Mouse (Mus musculus): ENCODE measurements at regions not wholly inside any gene's neighbourhood (a gene's known extent, or its start where the extent isn't known, plus 50 kb on each side); places are given as distances from the start of the nearest gene placed in this dataset.

DNA sequence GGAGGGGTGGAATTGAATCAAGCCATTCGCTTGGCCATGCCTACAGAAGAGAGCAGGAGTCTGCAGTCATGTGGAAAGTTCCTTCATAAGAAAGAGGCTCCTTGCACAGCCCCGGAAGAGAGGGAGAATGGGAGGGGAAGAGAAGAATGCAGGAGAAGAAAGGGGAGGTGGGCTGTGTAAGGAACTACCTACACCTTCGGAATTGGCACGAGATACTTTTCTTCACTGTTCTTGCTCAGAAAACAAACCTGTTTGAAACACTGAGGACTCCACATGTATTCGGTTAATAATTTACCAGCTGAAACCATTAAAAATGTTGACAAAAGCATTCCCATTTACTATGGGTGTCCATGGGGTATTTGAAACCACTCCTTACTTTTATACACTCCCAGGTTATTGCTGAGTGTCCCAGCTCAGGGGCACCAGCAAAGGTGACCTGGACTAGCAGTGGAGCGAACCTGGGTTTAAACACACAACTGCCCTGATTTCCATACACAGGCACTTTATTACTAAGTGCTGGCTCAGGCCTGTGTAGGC lies 153.4 kb upstream of the Cited2 start:
- H3K9me3 ChIP-seq = no peaks in the 10 kb centered on the region
- H3K27me3 ChIP-seq = no peaks in the 10 kb centered on the region
- no peak overlapping the region for H3K4me2 ChIP-seq (replicated peaks)
- H3K27ac ChIP-seq = no peak overlapping the region
- H3K4me3 ChIP-seq (replicated peaks) = no peak overlapping the region
- WGBS = 86% methylated on average over 6 of the region's 6 CpGs
- no peak overlapping the region for H3K9ac ChIP-seq (replicated peaks)
- no peaks in the 10 kb centered on the region for H3K4me1 ChIP-seq (replicated peaks)
- H3K36me3 ChIP-seq = no peaks in the 10 kb centered on the region
- ATAC-seq = no peak

DNA sequence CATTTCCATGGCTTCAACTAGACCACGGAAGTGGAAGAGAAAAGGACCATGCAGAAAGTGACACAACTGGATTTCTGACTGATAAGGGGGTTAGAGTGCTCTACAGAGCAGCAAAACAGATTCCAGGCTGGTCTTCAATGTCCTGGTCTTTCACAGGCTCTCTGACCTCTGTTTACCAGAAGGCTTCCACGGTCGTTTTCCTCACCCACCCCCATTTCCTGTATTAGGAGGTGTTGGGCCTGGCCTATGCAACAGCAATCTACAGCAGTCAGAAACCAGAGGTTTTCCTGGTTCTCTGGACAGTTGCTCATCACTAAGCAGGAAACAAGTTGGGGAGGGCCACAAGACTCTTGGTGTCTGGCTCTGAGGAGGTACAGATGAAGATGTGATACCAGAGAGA lies 148.1 kb upstream of the Cited2 start:
- H3K9ac ChIP-seq (replicated peaks) = no peak overlapping the region
- H3K4me1 ChIP-seq (replicated peaks) = peaks cover 9% of the 10 kb centered on the region; the same call in 1 of the 2 replicates
- H3K27ac ChIP-seq = no peak overlapping the region
- H3K36me3 ChIP-seq = no peaks in the 10 kb centered on the region
- no peaks in the 10 kb centered on the region for H3K9me3 ChIP-seq
- WGBS = 74% methylated on average over 3 of the region's 3 CpGs
- ATAC-seq = no peak
- no peaks in the 10 kb centered on the region for H3K27me3 ChIP-seq
- no peak overlapping the region for H3K4me3 ChIP-seq (replicated peaks)
- no peak overlapping the region for H3K4me2 ChIP-seq (replicated peaks)

GRCm38 (mm10) chr10:17575448-17576332 lies 147.3 kb upstream of the Cited2 start:
- no peak for ATAC-seq
- H3K4me1 ChIP-seq (replicated peaks) = peaks cover 9% of the 10 kb centered on the region; the same call in 1 of the 2 replicates
- H3K27me3 ChIP-seq = no peaks in the 10 kb centered on the region
- H3K4me3 ChIP-seq (replicated peaks) = no peak overlapping the region
- H3K36me3 ChIP-seq = no peaks in the 10 kb centered on the region
- 44% methylated on average over 10 of the region's 10 CpGs for WGBS
- H3K27ac ChIP-seq = no peak overlapping the region
- no peak overlapping the region for H3K4me2 ChIP-seq (replicated peaks)
- H3K9me3 ChIP-seq = no peaks in the 10 kb centered on the region
- H3K9ac ChIP-seq (replicated peaks) = no peak overlapping the region

DNA sequence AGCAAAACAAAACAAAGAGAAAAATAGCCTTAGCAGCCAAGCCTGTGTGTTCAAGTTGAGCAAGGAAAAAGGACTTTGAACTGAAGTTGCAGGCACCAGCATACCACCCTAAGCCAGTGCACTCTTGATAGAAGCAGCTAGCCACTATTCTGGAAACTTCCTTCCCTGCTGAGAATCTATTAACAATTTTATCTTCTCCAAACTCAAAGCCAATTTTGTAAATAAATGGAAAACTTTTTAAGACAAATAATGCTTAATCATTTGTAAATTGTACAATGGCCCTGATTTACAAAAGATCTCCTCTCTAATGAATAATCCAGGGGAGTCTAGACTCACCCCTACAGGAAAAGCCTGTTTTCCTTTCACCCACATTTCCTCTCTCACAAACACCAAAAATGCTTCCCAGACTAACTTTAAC lies 146.7 kb upstream of the Cited2 start:
- ATAC-seq = no peak
- no peaks in the 10 kb centered on the region for H3K9me3 ChIP-seq
- H3K27me3 ChIP-seq = no peaks in the 10 kb centered on the region

DNA sequence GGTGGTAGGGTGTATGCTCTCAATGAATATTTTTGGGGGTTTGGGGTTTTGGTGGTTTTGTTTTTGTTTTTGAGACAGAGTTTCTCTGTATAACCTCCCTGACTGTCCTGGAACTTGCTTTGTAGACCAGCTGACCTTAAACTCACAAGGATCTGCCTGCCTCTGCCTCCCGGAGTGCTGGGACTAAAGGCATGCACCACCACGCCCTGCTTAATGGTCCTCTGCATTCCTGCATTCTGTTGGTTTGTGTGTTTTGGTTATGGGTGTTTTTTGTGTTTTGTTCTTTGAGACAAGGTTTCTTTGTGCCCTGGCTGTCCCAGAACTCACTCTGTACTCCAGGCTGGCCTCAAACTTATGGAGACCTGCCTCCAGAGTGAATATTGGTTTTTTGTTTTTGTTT lies 143.6 kb upstream of the Cited2 start:
- Histone ChIP-seq H3K9ac (replicated peaks) (no peak overlapping the region), H3K27me3 (no peaks in the 10 kb centered on the region), H3K36me3 (no peaks in the 10 kb centered on the region), H3K9me3 (no peaks in the 10 kb centered on the region), H3K27ac (no peak overlapping the region), H3K4me3 (replicated peaks) (no peak overlapping the region), H3K4me1 (replicated peaks) (peaks cover 9% of the 10 kb centered on the region; the same call in 1 of the 2 replicates), H3K4me2 (replicated peaks) (no peak overlapping the region)
- no peak for ATAC-seq
- WGBS = 77% methylated on average over 2 of the region's 2 CpGs

More for the DNA sequence above, 146.7 kb upstream of the Cited2 start:
- no peak overlapping the region for H3K9ac ChIP-seq (replicated peaks)
- no peak overlapping the region for H3K27ac ChIP-seq
- peaks cover 9% of the 10 kb centered on the region; the same call in 1 of the 2 replicates for H3K4me1 ChIP-seq (replicated peaks)
- no peaks in the 10 kb centered on the region for H3K36me3 ChIP-seq
- H3K4me3 ChIP-seq (replicated peaks) = no peak overlapping the region
- no peak overlapping the region for H3K4me2 ChIP-seq (replicated peaks)

DNA sequence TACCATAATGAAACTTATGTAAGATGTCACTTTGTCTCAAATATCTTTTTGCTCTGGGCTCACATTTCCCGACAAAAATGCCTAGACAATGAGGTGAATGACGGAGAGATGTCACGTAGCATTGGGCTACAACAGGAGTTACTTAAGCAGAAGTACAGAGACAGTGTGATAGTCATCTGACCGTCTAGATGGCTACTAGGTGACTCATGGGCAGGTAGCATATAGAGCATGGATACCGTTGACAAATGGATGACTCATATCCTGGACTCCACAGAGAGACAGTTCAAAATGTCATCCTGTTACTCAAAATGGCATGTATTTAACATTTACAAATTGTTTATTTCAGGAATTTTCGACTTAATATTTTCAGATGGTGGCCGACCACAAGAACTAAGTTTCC lies 138.2 kb upstream of the Cited2 start:
- Histone ChIP-seq H3K27me3 (no peaks in the 10 kb centered on the region), H3K4me3 (replicated peaks) (no peak overlapping the region), H3K4me1 (replicated peaks) (no peaks in the 10 kb centered on the region)

DNA sequence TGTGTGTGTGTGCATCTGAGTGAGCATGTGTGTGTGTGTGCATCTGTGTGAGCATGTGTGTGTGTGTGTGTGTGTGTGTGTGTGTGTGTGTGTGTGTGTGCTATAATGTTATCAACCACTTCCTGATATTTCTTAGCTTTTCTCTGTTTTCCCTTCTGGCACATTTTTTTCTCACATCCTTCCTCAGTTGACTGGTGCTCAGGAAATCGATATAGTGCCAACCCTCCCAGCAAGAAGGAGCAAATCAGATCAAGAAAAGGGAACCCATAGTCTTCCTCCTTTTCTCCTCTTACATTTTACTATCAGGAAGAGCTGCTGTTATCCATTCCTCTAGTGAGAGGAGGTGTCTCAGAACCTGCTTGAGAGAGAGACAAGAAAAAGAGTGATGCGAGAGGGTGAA lies 136.1 kb upstream of the Cited2 start:
- 98% methylated on average over 2 of the region's 2 CpGs for WGBS
- no peak overlapping the region for H3K4me3 ChIP-seq (replicated peaks)

More for the DNA sequence above, 138.2 kb upstream of the Cited2 start:
- WGBS = 91% methylated on average over 7 of the region's 7 CpGs
- Histone ChIP-seq H3K4me2 (replicated peaks) (no peak overlapping the region), H3K9ac (replicated peaks) (no peak overlapping the region), H3K9me3 (no peaks in the 10 kb centered on the region), H3K36me3 (no peaks in the 10 kb centered on the region), H3K27ac (no peak overlapping the region)
- ATAC-seq = no peak

GRCm38 (mm10) chr10:17589136-17589535 lies 133.9 kb upstream of the Cited2 start:
- Histone ChIP-seq H3K27me3 (no peaks in the 10 kb centered on the region), H3K36me3 (no peaks in the 10 kb centered on the region), H3K4me3 (replicated peaks) (no peak overlapping the region), H3K9ac (replicated peaks) (no peak overlapping the region), H3K4me2 (replicated peaks) (no peak overlapping the region), H3K9me3 (no peaks in the 10 kb centered on the region), H3K27ac (no peak overlapping the region), H3K4me1 (replicated peaks) (no peaks in the 10 kb centered on the region)
- 84% methylated on average over 4 of the region's 4 CpGs for WGBS
- no peak for ATAC-seq

More for the DNA sequence above, 136.1 kb upstream of the Cited2 start:
- Histone ChIP-seq H3K27me3 (no peaks in the 10 kb centered on the region), H3K9me3 (no peaks in the 10 kb centered on the region), H3K36me3 (no peaks in the 10 kb centered on the region), H3K4me1 (replicated peaks) (no peaks in the 10 kb centered on the region), H3K9ac (replicated peaks) (no peak overlapping the region), H3K27ac (no peak overlapping the region), H3K4me2 (replicated peaks) (no peak overlapping the region)
- no peak for ATAC-seq

DNA sequence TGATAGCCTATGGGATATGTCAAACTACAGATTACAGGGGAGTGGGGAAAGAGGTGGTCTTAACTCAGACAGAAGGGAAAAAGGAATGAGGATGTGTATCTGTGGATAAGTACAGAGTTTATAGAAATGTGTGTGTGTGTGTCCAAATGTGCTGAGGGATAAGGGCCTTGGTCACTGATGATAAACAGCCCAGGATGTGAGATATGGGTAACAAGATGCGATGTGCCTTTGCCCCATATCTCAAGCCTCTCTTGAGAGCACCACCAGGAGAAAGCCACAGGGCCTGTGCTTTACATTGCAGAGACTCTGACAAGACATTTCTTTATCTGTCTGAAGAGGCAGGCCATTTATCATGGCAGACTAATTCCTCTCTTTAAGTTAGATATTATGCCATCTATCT lies 132.8 kb upstream of the Cited2 start:
- no peaks in the 10 kb centered on the region for H3K27me3 ChIP-seq
- WGBS = 92% methylated on average over 1 of the region's 1 CpGs
- H3K4me3 ChIP-seq (replicated peaks) = no peak overlapping the region
- no peak for ATAC-seq
- no peaks in the 10 kb centered on the region for H3K36me3 ChIP-seq
- H3K4me2 ChIP-seq (replicated peaks) = no peak overlapping the region
- H3K27ac ChIP-seq = no peak overlapping the region
- no peaks in the 10 kb centered on the region for H3K9me3 ChIP-seq
- H3K4me1 ChIP-seq (replicated peaks) = no peaks in the 10 kb centered on the region
- no peak overlapping the region for H3K9ac ChIP-seq (replicated peaks)

GRCm38 (mm10) chr10:17592387-17592786 lies 130.6 kb upstream of the Cited2 start:
- Histone ChIP-seq H3K36me3 (no peaks in the 10 kb centered on the region), H3K9me3 (no peaks in the 10 kb centered on the region), H3K4me1 (replicated peaks) (no peaks in the 10 kb centered on the region), H3K27me3 (no peaks in the 10 kb centered on the region), H3K4me3 (replicated peaks) (no peak overlapping the region), H3K27ac (no peak overlapping the region), H3K9ac (replicated peaks) (no peak overlapping the region), H3K4me2 (replicated peaks) (no peak overlapping the region)
- 90% methylated on average over 4 of the region's 4 CpGs for WGBS
- no peak for ATAC-seq

GRCm38 (mm10) chr10:17596126-17596525 lies 126.9 kb upstream of the Cited2 start:
- no peak for ATAC-seq
- WGBS = 89% methylated on average over 1 of the region's 1 CpGs
- Histone ChIP-seq H3K4me1 (replicated peaks) (peaks cover 9% of the 10 kb centered on the region; the same call in 1 of the 2 replicates), H3K36me3 (no peaks in the 10 kb centered on the region), H3K9me3 (no peaks in the 10 kb centered on the region), H3K4me3 (replicated peaks) (no peak overlapping the region), H3K4me2 (replicated peaks) (no peak overlapping the region), H3K27me3 (no peaks in the 10 kb centered on the region), H3K27ac (no peak overlapping the region), H3K9ac (replicated peaks) (no peak overlapping the region)

GRCm38 (mm10) chr10:17596743-17597142 lies 126.3 kb upstream of the Cited2 start:
- peaks cover 9% of the 10 kb centered on the region; the same call in 1 of the 2 replicates for H3K4me1 ChIP-seq (replicated peaks)
- no peak for ATAC-seq
- 84% methylated on average over 1 of the region's 1 CpGs for WGBS

More at GRCm38 (mm10) chr10:17596743-17597142, 126.3 kb upstream of the Cited2 start:
- H3K9ac ChIP-seq (replicated peaks) = no peak overlapping the region
- no peak overlapping the region for H3K27ac ChIP-seq
- H3K4me3 ChIP-seq (replicated peaks) = no peak overlapping the region
- no peaks in the 10 kb centered on the region for H3K36me3 ChIP-seq
- H3K27me3 ChIP-seq = no peaks in the 10 kb centered on the region
- H3K4me2 ChIP-seq (replicated peaks) = no peak overlapping the region
- no peaks in the 10 kb centered on the region for H3K9me3 ChIP-seq
